Mouse (Mus musculus) thymus, postnatal 25 days (tissue): ENCODE data around the gene Xrcc2.
A peak's percentile ranks its signal among the peaks of the same experiment; 100 is the strongest.
"Not testable (repeated sequence)": the region's sequence is repeated elsewhere in the genome, so short reads cannot be mapped to it uniquely, and the experiment has no call there.

ENCODE experiments used
- DNase-seq: peaks from one replicate; pipeline ENCODE4 v3.0.0; 2022

The Xrcc2 gene

GRCm38 (mm10) chr5:25705567-25706349 lies at the start of gene Xrcc2:
Gene Xrcc2 (minus strand): TSS chr5:25705825.
- peak; percentile 95 for DNase-seq

- DNase-seq = no peak
Observed at GRCm38 (mm10) chr5:25754236-25754766, 48.7 kb upstream of the Xrcc2 start.

- DNase-seq = no peak
Observed at GRCm38 (mm10) chr5:25753556-25754235, 48.1 kb upstream of the Xrcc2 start.

- no peak for DNase-seq
Observed at GRCm38 (mm10) chr5:25752862-25753261, 47.2 kb upstream of the Xrcc2 start.

GRCm38 (mm10) chr5:25751552-25751951 lies 45.9 kb upstream of the Xrcc2 start:
- DNase-seq = no peak

GRCm38 (mm10) chr5:25748613-25749012 lies 43.0 kb upstream of the Xrcc2 start:
- DNase-seq = no peak

- no peak for DNase-seq
Observed at GRCm38 (mm10) chr5:25747904-25748303, 42.3 kb upstream of the Xrcc2 start.

GRCm38 (mm10) chr5:25738902-25739301 lies 33.3 kb upstream of the Xrcc2 start:
- not testable (repeated sequence) for DNase-seq

- no peak for DNase-seq
Observed at GRCm38 (mm10) chr5:25738448-25738847, 32.8 kb upstream of the Xrcc2 start.

- no peak for DNase-seq
Observed at GRCm38 (mm10) chr5:25735861-25736260, 30.2 kb upstream of the Xrcc2 start.

GRCm38 (mm10) chr5:25734318-25734717 lies 28.7 kb upstream of the Xrcc2 start:
- peak; percentile 35 for DNase-seq

GRCm38 (mm10) chr5:25724134-25724675 lies 18.6 kb upstream of the Xrcc2 start:
- no peak for DNase-seq

GRCm38 (mm10) chr5:25723016-25723415 lies 17.4 kb upstream of the Xrcc2 start:
- DNase-seq = no peak

GRCm38 (mm10) chr5:25719390-25719789 lies 13.8 kb upstream of the Xrcc2 start:
- DNase-seq = no peak

GRCm38 (mm10) chr5:25713001-25713706 lies 7.5 kb upstream of the Xrcc2 start:
- not testable (repeated sequence) for DNase-seq

GRCm38 (mm10) chr5:25704702-25705566 lies 691 bp downstream of the Xrcc2 start:
- DNase-seq = no peak

GRCm38 (mm10) chr5:25697941-25698340 lies 7.7 kb downstream of the Xrcc2 start:
- DNase-seq = no peak

GRCm38 (mm10) chr5:25696256-25696655 lies 9.4 kb downstream of the Xrcc2 start:
- no peak for DNase-seq

- no peak for DNase-seq
Observed at GRCm38 (mm10) chr5:25695786-25696185, 9.8 kb downstream of the Xrcc2 start.

GRCm38 (mm10) chr5:25671696-25672520 lies 33.7 kb downstream of the Xrcc2 start:
- DNase-seq = no peak

GRCm38 (mm10) chr5:25671051-25671450 lies 34.6 kb downstream of the Xrcc2 start:
- DNase-seq = no peak
